Mouse (Mus musculus) hematopoietic multipotent progenitor cell, adult 10-12 weeks (in vitro differentiated cells): ENCODE measurements around the gene Nr2f1. TPM values are rescaled to one million over a fixed set of nuclear protein-coding genes. Genes with fewer than 3 reads are reported as not detected.

ENCODE experiments used
- polyA plus RNA-seq: library from polyadenylated mRNA; stranded (reverse); fragments of >175 nt; gene quantifications from 2 replicates; pipeline ENCODE4 v1.2.3, GENCODE M21; 2012; ENCODE audit warnings: low replicate concordance

Gene Nr2f1
- polyA plus RNA-seq, result 0.04 and 0.15 TPM in 2 replicates

GRCm38 (mm10) chr13:78199642-78200160 is at the start of gene Nr2f1:
Gene Nr2f1 (minus strand): TSS chr13:78199757.

Other genes starting within 250 kb of the Nr2f1 start
- 1.1 TPM in 1 of 2 replicates, not detected in the other for gene Pou5f2, start 174.9 kb downstream of the Nr2f1 start, polyA plus RNA-seq